ENCODE assay signal across 8 mouse cellular contexts in the genomic region with DNA sequence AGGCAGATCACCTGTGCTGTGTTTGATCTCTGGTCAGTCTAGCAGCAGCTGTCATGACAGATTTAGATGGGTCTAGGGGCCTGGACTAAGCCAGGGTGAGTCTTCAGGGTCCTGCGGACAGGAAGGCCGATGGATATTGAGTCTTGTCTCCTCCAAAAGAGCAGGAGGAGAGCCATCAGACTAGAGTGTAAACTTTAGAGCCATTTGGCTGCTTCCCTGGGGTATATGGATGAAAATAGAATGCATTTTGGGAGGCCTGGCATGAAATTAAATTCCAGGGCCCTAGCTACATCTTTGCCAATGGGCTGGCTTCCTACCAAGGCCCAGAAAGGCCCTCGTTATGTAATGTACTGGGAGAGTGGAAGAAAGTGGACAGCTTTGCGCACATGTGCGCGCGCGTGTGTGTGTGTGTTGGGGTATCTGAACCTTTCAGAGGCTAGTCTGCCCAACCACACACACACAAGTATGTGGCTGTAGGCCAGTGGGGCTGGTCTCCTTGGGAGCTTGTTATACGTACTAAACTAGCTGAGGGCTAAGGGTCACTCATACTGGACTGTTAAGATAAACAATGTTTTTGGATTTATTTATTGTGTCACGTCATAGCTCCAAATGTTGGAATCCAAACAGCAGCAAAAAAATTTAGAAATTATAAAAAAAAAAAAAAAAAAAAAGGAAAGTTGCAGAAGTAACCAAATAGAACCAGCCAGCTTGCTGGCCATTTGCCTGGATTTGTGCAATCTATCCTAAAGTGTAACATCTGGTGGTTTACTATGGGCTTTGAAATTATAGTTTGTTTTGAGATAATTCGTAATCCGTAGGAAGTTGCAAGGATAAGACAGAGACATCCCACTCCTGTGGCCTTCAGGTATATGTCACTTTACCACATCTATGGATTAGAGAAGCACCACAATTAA.
DNase-seq lines count a peak whose midpoint lies in the region; ATAC-seq and TF ChIP-seq lines count a peak whose summit lies in the region.

No protein-coding gene starts in this region.

- no peak overlapping the region for H3K4me3 ChIP-seq in forebrain, embryonic 16.5 days (replicated peaks; ENCODE audit: low read length)
- no peak overlapping the region for H3K4me3 ChIP-seq in forebrain, postnatal 0 days (ENCODE audit: low read depth, low read length)
- H3K4me3 ChIP-seq in cortical plate, adult 2 months (ENCODE audit: insufficient read depth, low read length), result no peak overlapping the region
- no peak overlapping the region for H3K4me3 ChIP-seq in intestine, embryonic 16.5 days (ENCODE audit: low read length)
- H3K4me3 ChIP-seq in stomach, embryonic 15.5 days (replicated peaks), result no peak overlapping the region

- H3K9me3 ChIP-seq in forebrain, embryonic 16.5 days (ENCODE audit: control insufficient read depth, low read length), result no peaks in the 10 kb centered on the region
- H3K9me3 ChIP-seq in forebrain, postnatal 0 days (ENCODE audit: low read length), result no peaks in the 10 kb centered on the region
- no peaks in the 10 kb centered on the region for H3K9me3 ChIP-seq in intestine, embryonic 16.5 days (ENCODE audit: control insufficient read depth, low read length)
- H3K9me3 ChIP-seq in stomach, embryonic 15.5 days, result no peaks in the 10 kb centered on the region

- no peak overlapping the region for H3K27ac ChIP-seq in forebrain, embryonic 16.5 days (ENCODE audit: low read length)
- H3K27ac ChIP-seq in forebrain, postnatal 0 days (ENCODE audit: low read depth, low read length), result no peak overlapping the region
- peak overlapping the region; percentile 36 for H3K27ac ChIP-seq in cortical plate, adult 2 months (ENCODE audit: insufficient read depth, low read length)
- H3K27ac ChIP-seq in intestine, embryonic 16.5 days (ENCODE audit: low read length), result peak overlapping the region; percentile 79
- H3K27ac ChIP-seq in stomach, embryonic 15.5 days, result peak overlapping the region; percentile 82

- no peaks in the 10 kb centered on the region for H3K27me3 ChIP-seq in forebrain, embryonic 16.5 days (replicated peaks; ENCODE audit: control insufficient read depth, insufficient read depth, low read length)
- H3K27me3 ChIP-seq in forebrain, postnatal 0 days (ENCODE audit: insufficient read depth, low read length), result no peaks in the 10 kb centered on the region
- H3K27me3 ChIP-seq in intestine, embryonic 16.5 days (replicated peaks; ENCODE audit: control insufficient read depth, insufficient read depth, low read length), result no peaks in the 10 kb centered on the region
- H3K27me3 ChIP-seq in stomach, embryonic 15.5 days (replicated peaks), result no peaks in the 10 kb centered on the region

- TF ChIP-seq POLR2A in cortical plate, adult 2 months (IDR thresholded peaks at IDR 0.05; ENCODE audit: extremely low read depth, insufficient read depth, low read length), result no peak

- peak; percentile 33; the same call in 1 of the 2 replicates for ATAC-seq in forebrain, embryonic 16.5 days
- no peak for ATAC-seq in forebrain, postnatal 0 days
- peak; percentile 83 for ATAC-seq in intestine, embryonic 16.5 days
- peak; percentile 80; the same call in 1 of the 2 replicates for ATAC-seq in stomach, embryonic 15.5 days (ENCODE audit: insufficient read depth, low FRiP score, low read depth)

- intact Hi-C loops in left cerebral cortex, postnatal 4 days (cut with DNase I), result no loop called here

- H3K4me1 ChIP-seq in forebrain, embryonic 16.5 days (replicated peaks; ENCODE audit: control insufficient read depth, insufficient read depth, low read length), result no peaks in the 10 kb centered on the region
- no peaks in the 10 kb centered on the region for H3K4me1 ChIP-seq in forebrain, postnatal 0 days (ENCODE audit: insufficient read depth)
- peaks cover 4% of the 10 kb centered on the region for H3K4me1 ChIP-seq in cortical plate, adult 2 months (ENCODE audit: control insufficient read depth, insufficient read depth, low read length)
- H3K4me1 ChIP-seq in intestine, embryonic 16.5 days (ENCODE audit: control insufficient read depth, insufficient read depth, low read length), result peaks cover 13% of the 10 kb centered on the region; the same call in 1 of the 2 replicates
- 0 out of 2 replicates have a peak, but pooled peaks cover 6% of the 10 kb centered on the region for H3K4me1 ChIP-seq in stomach, embryonic 15.5 days

- no peak overlapping the region for H3K4me2 ChIP-seq in forebrain, embryonic 16.5 days (ENCODE audit: low read length)
- no peak overlapping the region for H3K4me2 ChIP-seq in forebrain, postnatal 0 days (ENCODE audit: low read depth)
- no peak overlapping the region for H3K4me2 ChIP-seq in intestine, embryonic 16.5 days (ENCODE audit: low read depth, low read length)
- no peak overlapping the region for H3K4me2 ChIP-seq in stomach, embryonic 15.5 days

- H3K36me3 ChIP-seq in forebrain, embryonic 16.5 days (ENCODE audit: control insufficient read depth, insufficient read depth), result no peaks in the 10 kb centered on the region
- no peaks in the 10 kb centered on the region for H3K36me3 ChIP-seq in forebrain, postnatal 0 days (ENCODE audit: insufficient read depth)
- no peaks in the 10 kb centered on the region for H3K36me3 ChIP-seq in intestine, embryonic 16.5 days (ENCODE audit: control insufficient read depth, insufficient read depth, low read length)
- H3K36me3 ChIP-seq in stomach, embryonic 15.5 days, result no peaks in the 10 kb centered on the region

- no peak for TF ChIP-seq CTCF in forebrain, postnatal 0 days (IDR thresholded peaks at IDR 0.05; ENCODE audit: low read depth)
- no peak for TF ChIP-seq CTCF in cortical plate, adult 2 months (IDR thresholded peaks at IDR 0.05; ENCODE audit: extremely low read depth, insufficient read depth, low read length)

- WGBS in forebrain, embryonic 16.5 days, result 79% methylated on average over 12 of the region's 12 CpGs
- WGBS in forebrain, postnatal 0 days, result 68% methylated on average over 12 of the region's 12 CpGs
- 62% methylated on average over 12 of the region's 12 CpGs for WGBS in intestine, embryonic 16.5 days
- 59% methylated on average over 12 of the region's 12 CpGs for WGBS in stomach, embryonic 15.5 days

- no peak for DNase-seq in forebrain, postnatal 0 days
- DNase-seq in MN1 (ENCODE audit: low spot score), result peak; percentile 25
- DNase-seq in left cerebral cortex, postnatal 4 days, result peak; percentile 53
- no peak for DNase-seq in embryo, embryonic 10 days (ENCODE audit: low spot score)

- H3K9ac ChIP-seq in forebrain, embryonic 16.5 days (replicated peaks; ENCODE audit: low read depth, low read length), result no peak overlapping the region
- no peak overlapping the region for H3K9ac ChIP-seq in forebrain, postnatal 0 days
- no peak overlapping the region for H3K9ac ChIP-seq in intestine, embryonic 16.5 days (ENCODE audit: low read depth, low read length)
- H3K9ac ChIP-seq in stomach, embryonic 15.5 days, result no peak overlapping the region

Comparison
In these comparisons a context has a peak if more than half of its experiments do, and no peak if none do; other contexts are left out.
1. H3K27ac ChIP-seq: peak in cortical plate, adult 2 months (single experiment), intestine, embryonic 16.5 days (single experiment) and stomach, embryonic 15.5 days (single experiment); none in forebrain, embryonic 16.5 days (single experiment) and forebrain, postnatal 0 days (single experiment).
2. DNase-seq: peak in MN1 (single experiment) and left cerebral cortex, postnatal 4 days (single experiment); none in forebrain, postnatal 0 days (single experiment) and embryo, embryonic 10 days (single experiment).